Mouse (Mus musculus) thymus, adult 2 months (tissue): ENCODE measurements around the gene Pilra. TPM values are rescaled to one million over a fixed set of nuclear protein-coding genes. Genes with fewer than 3 reads are reported as not detected.

Source experiments
- DNase-seq: peaks from one replicate; pipeline ENCODE4 v3.0.0; 2021
- H3K27ac ChIP-seq: fragments of 200-500 bp; 2 replicates; pipeline ENCODE4 v1.5.1; 2012; ENCODE audit warnings: low read length, control low read depth; ENCODE audit not compliant: control insufficient read depth, insufficient read depth
- H3K27me3 ChIP-seq: fragments of 200-500 bp; 2 replicates; pipeline ENCODE4 v1.6.1; 2012; ENCODE audit warnings: mild to moderate bottlenecking, low read length, moderate library complexity, mixed read lengths; ENCODE audit not compliant: control insufficient read depth, insufficient read depth
- H3K36me3 ChIP-seq: fragments of 200-500 bp; 2 replicates; pipeline ENCODE4 v1.6.1; 2012; ENCODE audit warnings: mild to moderate bottlenecking, low read length, moderate library complexity; ENCODE audit not compliant: control insufficient read depth, insufficient read depth
- H3K4me1 ChIP-seq: fragments of 200-500 bp; replicated peaks from 2 replicates; pipeline ENCODE4 v1.6.1; 2012; ENCODE audit warnings: low read length; ENCODE audit not compliant: control insufficient read depth, insufficient read depth
- H3K4me3 ChIP-seq: fragments of 200-500 bp; 2 replicates; pipeline ENCODE4 v1.5.1; 2012; ENCODE audit warnings: mild to moderate bottlenecking, low read length, control low read depth, moderate library complexity; ENCODE audit not compliant: control insufficient read depth, insufficient read depth
- CTCF ChIP-seq: fragments of 200-500 bp; IDR thresholded peaks from 2 replicates; pipeline ENCODE4 v1.5.1; 2012; ENCODE audit warnings: mild to moderate bottlenecking, control low read depth, low read length, moderate library complexity, borderline replicate concordance; ENCODE audit not compliant: control insufficient read depth, poor library complexity, insufficient read depth; ENCODE audit errors: extremely low read depth
- POLR2A ChIP-seq: fragments of 200-500 bp; IDR thresholded peaks from 2 replicates; pipeline ENCODE4 v1.6.1; 2012; ENCODE audit warnings: mild to moderate bottlenecking, low read length, control low read depth, moderate library complexity; ENCODE audit not compliant: control insufficient read depth, poor library complexity, insufficient read depth; ENCODE audit errors: extremely low read depth
- WGBS: fragments of 180-500 bp; shearing (Covaris S2); methylation state at CpG from one replicate; pipeline ENCODE4 v1.1.7; 2018; 5-methylcytosine and 5-hydroxymethylcytosine counted together
- polyA plus RNA-seq: library from polyadenylated mRNA; depleted of rRNA; stranded (reverse); fragments of >200 nt; gene quantifications from 2 replicates; pipeline ENCODE4 v1.2.3, GENCODE M21; 2012; rRNA removed

Pilra gene
- polyA plus RNA-seq, 1 experiment: 13.5 TPM

GRCm38 (mm10) chr5:137777267-137777845 lies 58.7 kb downstream of the Pilra start:
- peak; percentile 0 for DNase-seq
- Histone ChIP-seq H3K4me1 (peaks cover 26% of the 10 kb centered on the region), H3K27me3 (no peaks in the 10 kb centered on the region), H3K36me3 (peaks cover 7% of the 10 kb centered on the region), H3K27ac (no peak overlapping the region), H3K4me3 (no peak overlapping the region)
- TF ChIP-seq CTCF (no peak), POLR2A (no peak)
- 87% methylated on average over 7 of the region's 7 CpGs for WGBS

GRCm38 (mm10) chr5:137776408-137776918 lies 59.6 kb downstream of the Pilra start:
- WGBS: 5% methylated on average over 5 of the region's 5 CpGs
- Histone ChIP-seq H3K36me3 (no peaks in the 10 kb centered on the region), H3K27ac (peak overlapping the region; percentile 48), H3K27me3 (no peaks in the 10 kb centered on the region), H3K4me1 (peaks cover 26% of the 10 kb centered on the region), H3K4me3 (no peak overlapping the region)
- DNase-seq: peak; percentile 46
- TF ChIP-seq CTCF (0 out of 2 replicates have a peak, but pooled peaks have one; percentile 30), POLR2A (no peak)

DNA sequence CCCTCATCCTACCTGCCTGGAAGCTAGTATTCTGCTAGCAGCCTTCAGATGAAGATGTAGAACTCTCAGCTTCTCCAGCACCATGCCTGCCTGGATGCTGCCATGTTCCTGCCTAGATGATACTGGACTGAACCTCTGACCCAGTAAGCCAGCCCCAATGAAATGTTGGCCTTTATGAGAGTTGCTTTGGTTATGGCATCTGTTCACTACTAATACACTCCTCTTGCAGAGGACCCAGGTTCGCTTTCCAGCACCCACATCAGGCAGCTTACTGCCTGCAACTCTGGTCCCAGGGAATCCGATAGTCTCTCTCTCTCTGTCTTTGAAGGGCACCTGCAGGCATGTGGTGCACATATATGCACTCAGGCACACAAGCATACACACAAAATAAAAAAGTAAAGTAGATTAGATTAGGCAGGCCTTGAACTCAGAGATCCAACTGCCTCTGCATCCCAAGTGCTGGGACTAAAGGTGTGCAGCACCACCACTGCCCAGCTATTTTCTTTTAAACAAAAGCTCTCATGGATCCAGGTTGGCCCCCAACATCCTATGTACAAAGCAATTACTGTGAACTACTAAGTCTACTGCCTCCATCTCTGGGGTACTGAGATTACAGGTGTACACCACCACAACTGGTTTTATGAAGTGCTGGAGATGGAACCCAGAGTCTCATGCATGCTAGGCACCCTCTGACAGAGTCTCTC lies 60.3 kb downstream of the Pilra start:
- no peak for DNase-seq
- Histone ChIP-seq H3K4me1 (peaks cover 26% of the 10 kb centered on the region), H3K27me3 (no peaks in the 10 kb centered on the region), H3K36me3 (no peaks in the 10 kb centered on the region), H3K27ac (peak overlapping the region; percentile 48), H3K4me3 (no peak overlapping the region)
- TF ChIP-seq POLR2A: no peak
- no peak for TF ChIP-seq CTCF
- 93% methylated on average over 2 of the region's 2 CpGs for WGBS

- H3K36me3 ChIP-seq: no peaks in the 10 kb centered on the region
Measured at GRCm38 (mm10) chr5:137772755-137773154, 63.3 kb downstream of the Pilra start.

More at GRCm38 (mm10) chr5:137772755-137773154, 63.3 kb downstream of the Pilra start:
- no peak overlapping the region for H3K27ac ChIP-seq
- no peak overlapping the region for H3K4me3 ChIP-seq
- no peak for DNase-seq
- no peaks in the 10 kb centered on the region for H3K27me3 ChIP-seq
- no peak for TF ChIP-seq CTCF
- TF ChIP-seq POLR2A: no peak
- H3K4me1 ChIP-seq: peaks cover 18% of the 10 kb centered on the region

Other genes with a start within 250 kb of the Pilra start
- gene Mospd3, start 235.2 kb downstream of the Pilra start, polyA plus RNA-seq: 252 and 273 TPM in 2 replicates
- gene Pcolce, start 222.5 kb downstream of the Pilra start, polyA plus RNA-seq: 21.9 and 29.7 TPM in 2 replicates
- 0.27 and 0.31 TPM in 2 replicates for gene Fbxo24, start 207.3 kb downstream of the Pilra start, polyA plus RNA-seq
- 576 and 587 TPM in 2 replicates for gene Lrch4, start 207.2 kb downstream of the Pilra start, polyA plus RNA-seq
- 149 and 153 TPM in 2 replicates for gene Gm20605, start 207.1 kb downstream of the Pilra start, polyA plus RNA-seq
- gene Sap25, start 194.9 kb downstream of the Pilra start, polyA plus RNA-seq: 576 and 646 TPM in 2 replicates
- gene Irs3, start 190.6 kb downstream of the Pilra start, polyA plus RNA-seq: 2.2 and 2.5 TPM in 2 replicates
- gene Agfg2, start 151.6 kb downstream of the Pilra start, polyA plus RNA-seq: 205 and 213 TPM in 2 replicates
- 97.2 and 110 TPM in 2 replicates for gene Nyap1, start 94.7 kb downstream of the Pilra start, polyA plus RNA-seq
- 670 and 672 TPM in 2 replicates for gene Tsc22d4, start 90.6 kb downstream of the Pilra start, polyA plus RNA-seq
- gene Ppp1r35, start 57.4 kb downstream of the Pilra start, polyA plus RNA-seq: 101 and 120 TPM in 2 replicates
- 81.9 and 87.5 TPM in 2 replicates for gene Mepce, start 48.6 kb downstream of the Pilra start, polyA plus RNA-seq
- gene Zcwpw1, start 48.5 kb downstream of the Pilra start, polyA plus RNA-seq: 4.6 TPM in 2 replicates
- 9.5 and 10.1 TPM in 2 replicates for gene Pilrb1, start 21.8 kb upstream of the Pilra start, polyA plus RNA-seq
- gene Pilrb2, start 35.5 kb upstream of the Pilra start, polyA plus RNA-seq: 8.7 and 11.4 TPM in 2 replicates
- gene Cyp3a13, start 85.3 kb upstream of the Pilra start, polyA plus RNA-seq: 0.17 and 0.26 TPM in 2 replicates
- 0.03 and 0.09 TPM in 2 replicates for gene Gjc3, start 126.8 kb upstream of the Pilra start, polyA plus RNA-seq
- gene Azgp1, start 145.2 kb upstream of the Pilra start, polyA plus RNA-seq: 0.96 TPM in 1 of 2 replicates, not detected in the other
- not detected in 2 replicates for gene Smok3a, start 185.0 kb upstream of the Pilra start, polyA plus RNA-seq
- gene Smok3b, start 185.1 kb upstream of the Pilra start, polyA plus RNA-seq: not detected in 2 replicates
- not detected in 2 replicates for gene Smok3c, start 216.9 kb upstream of the Pilra start, polyA plus RNA-seq
- gene Zkscan1, start 248.8 kb upstream of the Pilra start, polyA plus RNA-seq: 5.1 and 5.9 TPM in 2 replicates